Mouse (Mus musculus): ENCODE data around the gene Pdcd1. TPM values are rescaled to one million over a fixed set of nuclear protein-coding genes. Genes with fewer than 3 reads are reported as not detected.

The Pdcd1 gene
- polyA plus RNA-seq, 1 experiment from 2014 or later, result 0.14 TPM

- H3K27me3 ChIP-seq (ENCODE audit: control insufficient read depth, insufficient read depth, low read length), result no peaks in the 10 kb centered on the region
- no peaks in the 10 kb centered on the region for H3K4me1 ChIP-seq (ENCODE audit: control insufficient read depth, insufficient read depth, low read length)
- 83% methylated on average over 4 of the region's 4 CpGs for WGBS
- no peak overlapping the region for H3K4me2 ChIP-seq (ENCODE audit: low read length)
- H3K4me3 ChIP-seq (replicated peaks; ENCODE audit: low read depth, low read length), result no peak overlapping the region
- no peak overlapping the region for H3K27ac ChIP-seq (replicated peaks; ENCODE audit: low read depth, low read length)
- no peaks in the 10 kb centered on the region for H3K9me3 ChIP-seq (ENCODE audit: control insufficient read depth, low read length)
- no peak for ATAC-seq (ENCODE audit: low FRiP score, low TSS enrichment)
- no peaks in the 10 kb centered on the region for H3K36me3 ChIP-seq (ENCODE audit: control insufficient read depth, insufficient read depth, low read length)
- no peak overlapping the region for H3K9ac ChIP-seq (replicated peaks; ENCODE audit: low read length)
- no peak for DNase-seq
Observed at GRCm38 (mm10) chr1:94046544-94046943, 5.8 kb downstream of the Pdcd1 start.

- no peaks in the 10 kb centered on the region for H3K36me3 ChIP-seq (ENCODE audit: control insufficient read depth, insufficient read depth, low read length)
- no peaks in the 10 kb centered on the region for H3K9me3 ChIP-seq (ENCODE audit: control insufficient read depth, low read length)
- DNase-seq (no peak), ATAC-seq (ENCODE audit: low FRiP score, low TSS enrichment) (no peak)
- H3K4me1 ChIP-seq (ENCODE audit: control insufficient read depth, insufficient read depth, low read length), result no peaks in the 10 kb centered on the region
- H3K4me2 ChIP-seq (ENCODE audit: low read length), result no peak overlapping the region
- no peak overlapping the region for H3K27ac ChIP-seq (replicated peaks; ENCODE audit: low read depth, low read length)
- H3K4me3 ChIP-seq (replicated peaks; ENCODE audit: low read depth, low read length), result no peak overlapping the region
- 81% methylated on average over 3 of the region's 3 CpGs for WGBS
- H3K9ac ChIP-seq (replicated peaks; ENCODE audit: low read length), result no peak overlapping the region
- no peaks in the 10 kb centered on the region for H3K27me3 ChIP-seq (ENCODE audit: control insufficient read depth, insufficient read depth, low read length)
Observed at GRCm38 (mm10) chr1:94045559-94045958, 6.8 kb downstream of the Pdcd1 start.

GRCm38 (mm10) chr1:94040391-94040790 is 12.0 kb downstream of the Pdcd1 start:
- Histone ChIP-seq H3K36me3 (ENCODE audit: control insufficient read depth, insufficient read depth, low read length) (no peaks in the 10 kb centered on the region), H3K9me3 (ENCODE audit: control insufficient read depth, low read length) (no peaks in the 10 kb centered on the region), H3K4me3 (replicated peaks; ENCODE audit: low read depth, low read length) (no peak overlapping the region), H3K27ac (replicated peaks; ENCODE audit: low read depth, low read length) (no peak overlapping the region), H3K9ac (replicated peaks; ENCODE audit: low read length) (no peak overlapping the region), H3K27me3 (ENCODE audit: control insufficient read depth, insufficient read depth, low read length) (no peaks in the 10 kb centered on the region), H3K4me1 (ENCODE audit: control insufficient read depth, insufficient read depth, low read length) (peaks cover 5% of the 10 kb centered on the region; the same call in 1 of the 2 replicates), H3K4me2 (ENCODE audit: low read length) (no peak overlapping the region)
- ATAC-seq (ENCODE audit: low FRiP score, low TSS enrichment), result no peak
- no peak for DNase-seq
- WGBS, result 97% methylated on average over 2 of the region's 2 CpGs

- peak; percentile 86 for ATAC-seq (ENCODE audit: low FRiP score, low TSS enrichment)
- H3K27me3 ChIP-seq (ENCODE audit: control insufficient read depth, insufficient read depth, low read length), result no peaks in the 10 kb centered on the region
- H3K36me3 ChIP-seq (ENCODE audit: control insufficient read depth, insufficient read depth, low read length), result no peaks in the 10 kb centered on the region
- H3K4me3 ChIP-seq (replicated peaks; ENCODE audit: low read depth, low read length), result peak overlapping the region; percentile 43
- H3K4me2 ChIP-seq (ENCODE audit: low read length), result peak overlapping the region; percentile 79
- H3K27ac ChIP-seq (replicated peaks; ENCODE audit: low read depth, low read length), result peak overlapping the region; percentile 69
- WGBS, result 1% methylated on average over 25 of the region's 25 CpGs
- H3K9me3 ChIP-seq (ENCODE audit: control insufficient read depth, low read length), result no peaks in the 10 kb centered on the region
- DNase-seq, result peak; percentile 90
- H3K9ac ChIP-seq (replicated peaks; ENCODE audit: low read length), result peak overlapping the region; percentile 55
- H3K4me1 ChIP-seq (ENCODE audit: control insufficient read depth, insufficient read depth, low read length), result peaks cover 5% of the 10 kb centered on the region; the same call in 1 of the 2 replicates
Observed at GRCm38 (mm10) chr1:94034984-94035743, 17.2 kb downstream of the Pdcd1 start.

- Histone ChIP-seq H3K4me1 (ENCODE audit: control insufficient read depth, insufficient read depth, low read length) (peaks cover 5% of the 10 kb centered on the region; the same call in 1 of the 2 replicates), H3K9ac (replicated peaks; ENCODE audit: low read length) (no peak overlapping the region), H3K27ac (replicated peaks; ENCODE audit: low read depth, low read length) (no peak overlapping the region), H3K4me3 (replicated peaks; ENCODE audit: low read depth, low read length) (no peak overlapping the region), H3K4me2 (ENCODE audit: low read length) (no peak overlapping the region), H3K9me3 (ENCODE audit: control insufficient read depth, low read length) (no peaks in the 10 kb centered on the region), H3K27me3 (ENCODE audit: control insufficient read depth, insufficient read depth, low read length) (no peaks in the 10 kb centered on the region), H3K36me3 (ENCODE audit: control insufficient read depth, insufficient read depth, low read length) (no peaks in the 10 kb centered on the region)
- DNase-seq (no peak), ATAC-seq (ENCODE audit: low FRiP score, low TSS enrichment) (no peak)
- WGBS, result 87% methylated on average over 2 of the region's 2 CpGs
Observed at GRCm38 (mm10) chr1:94033075-94033602, 19.2 kb downstream of the Pdcd1 start.

GRCm38 (mm10) chr1:94028741-94029140 is 23.6 kb downstream of the Pdcd1 start:
- Histone ChIP-seq H3K4me1 (ENCODE audit: control insufficient read depth, insufficient read depth, low read length) (no peaks in the 10 kb centered on the region), H3K9me3 (ENCODE audit: control insufficient read depth, low read length) (no peaks in the 10 kb centered on the region), H3K36me3 (ENCODE audit: control insufficient read depth, insufficient read depth, low read length) (no peaks in the 10 kb centered on the region), H3K9ac (replicated peaks; ENCODE audit: low read length) (no peak overlapping the region), H3K27me3 (ENCODE audit: control insufficient read depth, insufficient read depth, low read length) (no peaks in the 10 kb centered on the region), H3K4me3 (replicated peaks; ENCODE audit: low read depth, low read length) (no peak overlapping the region), H3K27ac (replicated peaks; ENCODE audit: low read depth, low read length) (no peak overlapping the region), H3K4me2 (ENCODE audit: low read length) (no peak overlapping the region)
- WGBS, result 93% methylated on average over 2 of the region's 2 CpGs
- ATAC-seq (ENCODE audit: low FRiP score, low TSS enrichment), result no peak
- DNase-seq, result no peak

GRCm38 (mm10) chr1:94027506-94028108 is 24.7 kb downstream of the Pdcd1 start:
- ATAC-seq (ENCODE audit: low FRiP score, low TSS enrichment), result no peak
- no peak overlapping the region for H3K4me3 ChIP-seq (replicated peaks; ENCODE audit: low read depth, low read length)
- DNase-seq, result no peak
- H3K4me2 ChIP-seq (ENCODE audit: low read length), result no peak overlapping the region
- no peaks in the 10 kb centered on the region for H3K9me3 ChIP-seq (ENCODE audit: control insufficient read depth, low read length)
- H3K4me1 ChIP-seq (ENCODE audit: control insufficient read depth, insufficient read depth, low read length), result no peaks in the 10 kb centered on the region
- H3K27me3 ChIP-seq (ENCODE audit: control insufficient read depth, insufficient read depth, low read length), result no peaks in the 10 kb centered on the region
- H3K27ac ChIP-seq (replicated peaks; ENCODE audit: low read depth, low read length), result no peak overlapping the region
- WGBS, result 70% methylated on average over 12 of the region's 12 CpGs
- H3K36me3 ChIP-seq (ENCODE audit: control insufficient read depth, insufficient read depth, low read length), result no peaks in the 10 kb centered on the region
- H3K9ac ChIP-seq (replicated peaks; ENCODE audit: low read length), result no peak overlapping the region

GRCm38 (mm10) chr1:94020151-94020550 is 32.2 kb downstream of the Pdcd1 start, which contains the start of gene Neu4:
TSS of gene Neu4 (plus strand) at chr1:94020451.
- no peak for DNase-seq
- H3K27ac ChIP-seq (replicated peaks; ENCODE audit: low read depth, low read length), result no peak within 1 kb of the TSS
- H3K4me2 ChIP-seq (ENCODE audit: low read length), result no peak within 1 kb of the TSS
- H3K9me3 ChIP-seq (ENCODE audit: control insufficient read depth, low read length), result no peaks in the 10 kb centered on the region
- no peak within 1 kb of the TSS for H3K9ac ChIP-seq (replicated peaks; ENCODE audit: low read length)
- H3K36me3 ChIP-seq (ENCODE audit: control insufficient read depth, insufficient read depth, low read length), result no peaks in the 10 kb centered on the region
- no peaks in the 10 kb centered on the region for H3K4me1 ChIP-seq (ENCODE audit: control insufficient read depth, insufficient read depth, low read length)
- WGBS, result 90% methylated on average over 6 of the region's 6 CpGs
- ATAC-seq (ENCODE audit: low FRiP score, low TSS enrichment), result no peak
- H3K4me3 ChIP-seq (replicated peaks; ENCODE audit: low read depth, low read length), result no peak within 1 kb of the TSS
- H3K27me3 ChIP-seq (ENCODE audit: control insufficient read depth, insufficient read depth, low read length), result no peaks in the 10 kb centered on the region

Data from midbrain, embryonic 14.5 days (tissue).